Mouse (Mus musculus): ENCODE measurements at regions not wholly inside any gene's neighbourhood (a gene's known extent, or its start where the extent isn't known, plus 50 kb on each side); places are given as distances from the start of the nearest gene placed in this dataset.

GRCm38 (mm10) chr7:125254302-125254701, 190.2 kb upstream of the Kdm8 start:
- no peak for DNase-seq (ENCODE audit: low read depth, low spot score)

GRCm38 (mm10) chr7:125259016-125259415, 185.5 kb upstream of the Kdm8 start:
- no peak for DNase-seq (ENCODE audit: low read depth, low spot score)

- no peak for DNase-seq (ENCODE audit: low read depth, low spot score)
Observed at GRCm38 (mm10) chr7:125262133-125262532, 182.3 kb upstream of the Kdm8 start.

- no peak for DNase-seq (ENCODE audit: low read depth, low spot score)
Observed at GRCm38 (mm10) chr7:125262672-125263365, 181.7 kb upstream of the Kdm8 start.

GRCm38 (mm10) chr7:125263756-125264155, 180.7 kb upstream of the Kdm8 start:
- peak; percentile 45 for DNase-seq (ENCODE audit: low read depth, low spot score)

- DNase-seq (ENCODE audit: low read depth, low spot score): no peak
Observed at GRCm38 (mm10) chr7:125270711-125271110, 173.8 kb upstream of the Kdm8 start.

GRCm38 (mm10) chr7:125271356-125271755, 173.1 kb upstream of the Kdm8 start:
- DNase-seq (ENCODE audit: low read depth, low spot score): no peak

GRCm38 (mm10) chr7:125281371-125281770, 163.1 kb upstream of the Kdm8 start:
- no peak for DNase-seq (ENCODE audit: low read depth, low spot score)

- no peak for DNase-seq (ENCODE audit: low read depth, low spot score)
Observed at GRCm38 (mm10) chr7:125295226-125295625, 149.2 kb upstream of the Kdm8 start.

GRCm38 (mm10) chr7:125308433-125308832, 136.0 kb upstream of the Kdm8 start:
- no peak for DNase-seq (ENCODE audit: low read depth, low spot score)

GRCm38 (mm10) chr7:125310971-125311370, 133.5 kb upstream of the Kdm8 start:
- DNase-seq (ENCODE audit: low read depth, low spot score): no peak

- DNase-seq (ENCODE audit: low read depth, low spot score): no peak
Observed at GRCm38 (mm10) chr7:125313604-125314003, 130.9 kb upstream of the Kdm8 start.

- DNase-seq (ENCODE audit: low read depth, low spot score): no peak
Observed at GRCm38 (mm10) chr7:125334769-125335168, 109.7 kb upstream of the Kdm8 start.

- DNase-seq (ENCODE audit: low read depth, low spot score): no peak
Observed at GRCm38 (mm10) chr7:125335586-125336165, 108.8 kb upstream of the Kdm8 start.

- DNase-seq (ENCODE audit: low read depth, low spot score): no peak
Observed at GRCm38 (mm10) chr7:125336826-125337225, 107.7 kb upstream of the Kdm8 start.

GRCm38 (mm10) chr7:125338177-125338751, 106.2 kb upstream of the Kdm8 start:
- no peak for DNase-seq (ENCODE audit: low read depth, low spot score)

GRCm38 (mm10) chr7:125340326-125340905, 104.1 kb upstream of the Kdm8 start:
- DNase-seq (ENCODE audit: low read depth, low spot score): no peak

- DNase-seq (ENCODE audit: low read depth, low spot score): no peak
Observed at GRCm38 (mm10) chr7:125349606-125350005, 94.9 kb upstream of the Kdm8 start.

GRCm38 (mm10) chr7:125354211-125354610, 90.3 kb upstream of the Kdm8 start:
- DNase-seq (ENCODE audit: low read depth, low spot score): no peak

- no peak for DNase-seq (ENCODE audit: low read depth, low spot score)
Observed at GRCm38 (mm10) chr7:125354956-125355355, 89.5 kb upstream of the Kdm8 start.

GRCm38 (mm10) chr7:125358016-125358415, 86.5 kb upstream of the Kdm8 start:
- no peak for DNase-seq (ENCODE audit: low read depth, low spot score)

GRCm38 (mm10) chr7:125383021-125383420, 61.5 kb upstream of the Kdm8 start:
- no peak for DNase-seq (ENCODE audit: low read depth, low spot score)

GRCm38 (mm10) chr7:125384171-125384570, 60.3 kb upstream of the Kdm8 start:
- no peak for DNase-seq (ENCODE audit: low read depth, low spot score)

Data from CD4-positive, CD25-positive, alpha-beta regulatory T cell, adult 2 months (primary cell).